Mouse (Mus musculus): ENCODE measurements at regions not wholly inside any gene's neighbourhood (a gene's known extent, or its start where the extent isn't known, plus 50 kb on each side); places are given as distances from the start of the nearest gene placed in this dataset.

DNA sequence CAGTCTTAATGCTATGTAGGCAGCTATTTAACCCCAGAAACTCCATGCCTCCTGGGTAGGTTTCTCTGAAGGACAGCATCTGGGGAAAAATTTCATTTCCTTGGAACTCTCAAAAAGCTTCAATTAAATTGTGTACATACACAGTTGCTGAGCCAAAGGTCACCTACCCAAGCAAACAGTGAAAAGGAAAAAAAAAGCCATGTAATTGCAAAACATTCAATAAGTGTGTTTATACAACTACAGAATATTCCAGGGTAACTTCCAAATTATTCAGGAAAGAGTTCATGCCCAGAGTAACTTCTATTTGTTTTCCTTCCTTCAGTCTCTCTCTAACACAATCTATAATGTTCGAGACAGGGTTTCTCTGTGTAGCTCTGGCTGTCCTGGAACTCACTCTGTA lies 441.2 kb upstream of the Adgrl3 start:
- TF ChIP-seq CTCF (IDR thresholded peaks at IDR 0.05; ENCODE audit: control insufficient read depth, insufficient read depth, insufficient read length) (no peak), CEBPB (IDR thresholded peaks at IDR 0.05; ENCODE audit: low read depth) (no peak), FOSL1 (IDR thresholded peaks at IDR 0.05; ENCODE audit: insufficient read depth, low read length, poor library complexity, severe bottlenecking) (no peak), MAX (IDR thresholded peaks at IDR 0.05) (no peak)
